Mouse (Mus musculus) forebrain, embryonic 14.5 days (tissue): ENCODE data around the gene Bcl11b. TPM values are rescaled to one million over a fixed set of nuclear protein-coding genes. Genes with fewer than 3 reads are reported as not detected.

Experiments
- ATAC-seq: fragments of 200-750 bp; cut with Nextera tagmentation; 2 replicates; pipeline ENCODE4 v1.8.0; 2017; ENCODE audit warnings: mild to moderate bottlenecking, moderate library complexity
- DNase-seq: peaks from one replicate; pipeline ENCODE4 v3.0.0-alpha.2; 2015; ENCODE audit warnings: low spot score
- H3K27ac ChIP-seq: fragments of 300-500 bp; sonication (generic); 2 replicates; pipeline ENCODE4 v1.5.1; 2014; ENCODE audit warnings: low read depth, mild to moderate bottlenecking, control low read depth, low read length, moderate library complexity
- H3K27me3 ChIP-seq: fragments of 300-500 bp; sonication (generic); replicated peaks from 2 replicates; pipeline ENCODE4 v1.6.1; 2014; ENCODE audit warnings: low read length, control low read depth, mixed read lengths; ENCODE audit not compliant: control insufficient read depth, insufficient read depth
- H3K36me3 ChIP-seq: fragments of 300-500 bp; sonication (generic); 2 replicates; pipeline ENCODE4 v1.6.1; 2014; ENCODE audit warnings: low read length, control low read depth; ENCODE audit not compliant: control insufficient read depth, insufficient read depth
- H3K4me1 ChIP-seq: fragments of 300-500 bp; sonication (generic); 2 replicates; pipeline ENCODE4 v1.6.1; 2014; ENCODE audit warnings: antibody characterized with exemption, low read length, control low read depth; ENCODE audit not compliant: control insufficient read depth, insufficient read depth
- H3K4me2 ChIP-seq: fragments of 300-500 bp; sonication (generic); 2 replicates; pipeline ENCODE4 v1.6.1; 2014; ENCODE audit warnings: mild to moderate bottlenecking, control low read depth, low read length
- H3K4me3 ChIP-seq: fragments of 300-500 bp; sonication (generic); 2 replicates; pipeline ENCODE4 v1.5.1; 2014; ENCODE audit warnings: low read depth, low read length, control low read depth
- H3K9ac ChIP-seq: fragments of 300-500 bp; sonication (generic); 2 replicates; pipeline ENCODE4 v1.6.1; 2014; ENCODE audit warnings: mild to moderate bottlenecking, low read length, control low read depth, moderate library complexity
- H3K9me3 ChIP-seq: fragments of 300-500 bp; sonication (generic); replicated peaks from 2 replicates; pipeline ENCODE4 v1.6.1; 2016; ENCODE audit warnings: low read length, control low read depth, mixed read lengths; ENCODE audit not compliant: control insufficient read depth
- WGBS: fragments of 180-500 bp; shearing (Covaris S2); extraction: QIAGEN DNeasy Blood & Tissue Kit; methylation state at CpG from one replicate; pipeline ENCODE4 v1.1.7; 2014; 5-methylcytosine and 5-hydroxymethylcytosine counted together
- polyA plus RNA-seq: library from polyadenylated mRNA; unstranded; fragments of >200 nt; fragmentation: Nextera tagmentation; extraction: Ambion mirVana; gene quantifications from 2 replicates; pipeline ENCODE4 v1.2.1, GENCODE M21; 2014

Bcl11b gene
- polyA plus RNA-seq, 1 experiment from 2014 or later = 76.7 TPM

GRCm38 (mm10) chr12:107884330-107885065 lies 118.9 kb downstream of the Bcl11b start:
- Histone ChIP-seq H3K4me2 (no peak overlapping the region), H3K9me3 (no peaks in the 10 kb centered on the region), H3K4me3 (no peak overlapping the region), H3K36me3 (no peaks in the 10 kb centered on the region), H3K4me1 (peaks cover 7% of the 10 kb centered on the region), H3K27ac (no peak overlapping the region), H3K9ac (no peak overlapping the region), H3K27me3 (no peaks in the 10 kb centered on the region)
- DNase-seq (no peak), ATAC-seq (no peak)
- WGBS = 59% methylated on average over 6 of the region's 6 CpGs

DNA sequence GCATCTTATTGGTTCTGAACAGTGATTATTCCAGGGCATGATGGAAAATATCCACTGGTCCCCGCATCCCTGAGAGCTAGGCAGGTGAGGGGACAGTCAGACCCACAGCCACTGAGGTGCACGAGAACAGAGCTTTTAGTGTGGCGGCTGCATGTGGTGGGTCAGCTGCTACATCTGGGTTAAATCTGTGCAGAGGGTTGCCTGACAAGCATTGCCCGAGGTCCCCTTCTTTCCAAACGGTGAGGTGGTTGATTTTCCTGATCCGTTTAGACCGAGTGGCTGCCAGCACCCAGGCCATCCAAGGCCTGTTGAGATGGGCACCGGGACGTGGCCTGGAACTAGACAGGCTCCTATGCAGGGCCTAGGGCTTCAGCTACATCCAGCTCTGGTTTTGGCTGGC lies 121.7 kb downstream of the Bcl11b start:
- no peak overlapping the region for H3K4me3 ChIP-seq
- no peak overlapping the region for H3K4me2 ChIP-seq
- DNase-seq (no peak), ATAC-seq (no peak)
- H3K4me1 ChIP-seq = no peaks in the 10 kb centered on the region; the same call in 1 of the 2 replicates
- H3K9me3 ChIP-seq = no peaks in the 10 kb centered on the region
- no peak overlapping the region for H3K27ac ChIP-seq
- H3K27me3 ChIP-seq = no peaks in the 10 kb centered on the region
- no peak overlapping the region for H3K9ac ChIP-seq
- no peaks in the 10 kb centered on the region for H3K36me3 ChIP-seq
- WGBS = 85% methylated on average over 9 of the region's 9 CpGs

DNA sequence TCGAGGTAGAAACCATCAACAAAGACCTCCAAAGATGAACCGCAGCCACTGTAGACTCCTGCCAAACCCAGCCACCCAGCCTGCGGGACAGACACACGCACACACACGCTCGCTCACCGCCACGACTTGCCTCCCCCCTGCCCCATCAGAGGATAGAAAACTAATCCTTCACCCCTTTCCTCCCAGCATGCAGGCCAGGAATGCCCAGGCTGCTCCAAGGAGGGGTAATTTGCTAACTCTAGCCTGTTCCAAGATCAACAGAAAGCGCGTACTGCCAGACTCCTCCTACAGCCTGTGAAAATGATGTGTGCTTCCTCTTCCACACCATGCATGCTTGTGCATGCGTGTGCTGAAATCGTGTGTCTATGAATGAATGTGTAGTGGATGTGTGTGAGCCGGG lies 122.7 kb downstream of the Bcl11b start:
- no peaks in the 10 kb centered on the region; the same call in none of the 2 replicates for H3K4me1 ChIP-seq
- no peaks in the 10 kb centered on the region for H3K9me3 ChIP-seq
- DNase-seq = no peak
- H3K9ac ChIP-seq = no peak overlapping the region
- WGBS = 68% methylated on average over 13 of the region's 13 CpGs
- H3K4me3 ChIP-seq = no peak overlapping the region
- no peaks in the 10 kb centered on the region for H3K36me3 ChIP-seq
- no peaks in the 10 kb centered on the region for H3K27me3 ChIP-seq
- H3K27ac ChIP-seq = no peak overlapping the region
- H3K4me2 ChIP-seq = no peak overlapping the region
- no peak for ATAC-seq

GRCm38 (mm10) chr12:107879114-107879777 lies 124.2 kb downstream of the Bcl11b start:
- Histone ChIP-seq H3K4me2 (no peak overlapping the region), H3K4me3 (no peak overlapping the region), H3K9ac (no peak overlapping the region), H3K9me3 (no peaks in the 10 kb centered on the region), H3K36me3 (no peaks in the 10 kb centered on the region), H3K4me1 (no peaks in the 10 kb centered on the region; the same call in 1 of the 2 replicates), H3K27me3 (no peaks in the 10 kb centered on the region), H3K27ac (no peak overlapping the region)
- peak; percentile 59 for DNase-seq
- WGBS = 35% methylated on average over 16 of the region's 16 CpGs
- peak; percentile 63 for ATAC-seq

GRCm38 (mm10) chr12:107876237-107876636 lies 127.2 kb downstream of the Bcl11b start:
- Histone ChIP-seq H3K27me3 (no peaks in the 10 kb centered on the region), H3K36me3 (no peaks in the 10 kb centered on the region), H3K4me1 (no peaks in the 10 kb centered on the region; the same call in 1 of the 2 replicates), H3K27ac (no peak overlapping the region), H3K4me3 (no peak overlapping the region), H3K4me2 (no peak overlapping the region), H3K9me3 (no peaks in the 10 kb centered on the region), H3K9ac (no peak overlapping the region)
- no peak for ATAC-seq
- peak; percentile 48 for DNase-seq
- 76% methylated on average over 9 of the region's 9 CpGs for WGBS

GRCm38 (mm10) chr12:107874467-107875142 lies 128.8 kb downstream of the Bcl11b start:
- Histone ChIP-seq H3K4me1 (no peaks in the 10 kb centered on the region; the same call in 1 of the 2 replicates), H3K9me3 (no peaks in the 10 kb centered on the region), H3K27ac (no peak overlapping the region), H3K36me3 (no peaks in the 10 kb centered on the region), H3K4me3 (no peak overlapping the region), H3K4me2 (no peak overlapping the region), H3K9ac (no peak overlapping the region), H3K27me3 (no peaks in the 10 kb centered on the region)
- ATAC-seq (peak; percentile 15; the same call in 1 of the 2 replicates), DNase-seq (peak; percentile 50)
- WGBS = 77% methylated on average over 27 of the region's 27 CpGs

DNA sequence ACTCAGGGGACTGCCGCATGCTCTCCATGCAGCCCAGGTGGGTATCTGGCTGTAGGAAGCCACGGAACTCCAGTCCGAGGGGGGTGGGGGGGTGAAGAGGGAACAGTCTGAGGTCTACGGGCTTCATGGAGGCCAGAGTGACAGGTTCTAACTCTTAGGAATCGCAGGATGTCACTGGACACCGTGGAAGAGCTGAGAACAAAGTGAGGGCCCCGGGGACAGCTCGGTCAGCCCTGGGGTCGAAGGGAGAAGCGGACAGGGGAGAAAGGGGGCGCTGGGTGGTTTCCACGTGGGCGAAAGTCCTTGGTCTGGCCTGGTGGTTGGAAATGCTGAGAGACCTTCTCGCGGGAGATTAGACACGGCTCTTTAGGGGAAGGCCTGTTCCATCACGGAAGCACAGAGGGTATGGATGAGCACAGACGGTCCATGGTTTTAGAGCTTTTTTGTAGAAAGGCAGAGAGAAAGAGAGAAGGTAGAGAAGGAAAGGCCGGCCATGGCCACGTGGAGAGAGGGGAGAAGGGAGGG lies 133.8 kb downstream of the Bcl11b start:
- Histone ChIP-seq H3K4me1 (no peaks in the 10 kb centered on the region), H3K27me3 (no peaks in the 10 kb centered on the region), H3K9me3 (no peaks in the 10 kb centered on the region), H3K36me3 (no peaks in the 10 kb centered on the region), H3K4me2 (no peak overlapping the region), H3K27ac (no peak overlapping the region), H3K9ac (no peak overlapping the region), H3K4me3 (no peak overlapping the region)
- 88% methylated on average over 20 of the region's 20 CpGs for WGBS
- ATAC-seq (no peak), DNase-seq (no peak)

DNA sequence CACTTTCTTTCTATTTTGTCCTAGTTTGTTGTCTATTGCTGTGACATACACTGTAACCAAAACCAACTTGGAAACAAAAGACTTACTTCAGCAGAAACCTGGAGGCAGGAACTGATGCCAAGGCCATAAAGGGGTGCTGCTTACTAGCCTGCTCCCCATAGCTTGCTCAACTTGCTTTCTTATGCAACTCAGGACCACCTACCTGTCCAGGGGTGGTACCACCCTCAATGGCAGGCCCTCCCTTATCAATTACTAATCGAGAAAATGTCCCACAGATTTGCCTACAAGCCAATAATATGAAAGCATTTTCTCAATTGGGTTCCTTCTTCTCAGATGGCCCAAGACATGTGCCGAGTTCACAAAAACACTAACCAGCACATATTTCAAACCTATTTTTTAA lies 135.1 kb downstream of the Bcl11b start:
- no peaks in the 10 kb centered on the region for H3K4me1 ChIP-seq
- H3K27me3 ChIP-seq = no peaks in the 10 kb centered on the region
- no peaks in the 10 kb centered on the region for H3K9me3 ChIP-seq
- no peak overlapping the region for H3K4me3 ChIP-seq
- H3K27ac ChIP-seq = no peak overlapping the region
- no peak overlapping the region for H3K4me2 ChIP-seq
- no peak overlapping the region for H3K9ac ChIP-seq
- 91% methylated on average over 2 of the region's 2 CpGs for WGBS
- no peak for DNase-seq
- no peak for ATAC-seq
- no peaks in the 10 kb centered on the region for H3K36me3 ChIP-seq
